Mouse (Mus musculus) lung, postnatal 10 days (tissue): Measurements from ENCODE around the gene Actl6a.

Source experiments
- DNase-seq: peaks from one replicate; pipeline ENCODE4 v3.0.0; 2021

The Actl6a gene

DNA sequence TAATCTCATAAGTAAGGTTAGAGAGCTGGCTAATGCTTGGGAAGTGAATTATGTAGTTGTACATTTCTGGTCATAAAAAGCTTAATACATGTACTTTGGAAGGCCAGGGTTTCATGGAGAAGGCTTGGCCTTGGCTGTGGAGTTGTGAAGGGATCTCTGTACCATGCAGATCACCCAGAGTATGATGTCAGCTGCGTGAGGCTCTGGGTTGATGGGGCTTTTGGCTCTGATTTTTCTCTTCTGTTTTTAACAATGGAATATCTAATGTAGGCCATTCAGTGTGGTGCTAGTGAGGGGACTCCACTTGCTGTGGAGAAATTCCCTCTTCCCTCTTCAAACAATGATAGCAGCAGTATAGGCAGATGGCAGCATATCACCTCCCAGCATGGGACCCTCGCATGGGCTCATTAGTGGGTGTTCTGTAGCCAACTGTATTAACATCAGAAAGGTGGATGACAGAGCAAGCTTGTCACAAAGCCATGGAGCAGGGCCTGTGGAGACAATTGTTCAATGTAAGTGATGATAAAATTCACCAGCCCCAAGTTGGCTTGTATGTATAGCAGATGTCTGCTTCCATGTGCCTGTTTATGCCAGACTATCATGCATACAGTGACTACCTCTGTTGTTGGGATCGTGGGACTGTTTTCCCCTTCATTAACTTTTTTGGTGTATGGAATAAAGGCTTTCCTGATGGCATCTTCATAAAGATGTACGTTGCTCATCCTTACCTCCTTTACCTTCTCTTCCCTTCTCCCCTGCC lies 43.9 kb downstream of the Actl6a start:
- no peak for DNase-seq

DNA sequence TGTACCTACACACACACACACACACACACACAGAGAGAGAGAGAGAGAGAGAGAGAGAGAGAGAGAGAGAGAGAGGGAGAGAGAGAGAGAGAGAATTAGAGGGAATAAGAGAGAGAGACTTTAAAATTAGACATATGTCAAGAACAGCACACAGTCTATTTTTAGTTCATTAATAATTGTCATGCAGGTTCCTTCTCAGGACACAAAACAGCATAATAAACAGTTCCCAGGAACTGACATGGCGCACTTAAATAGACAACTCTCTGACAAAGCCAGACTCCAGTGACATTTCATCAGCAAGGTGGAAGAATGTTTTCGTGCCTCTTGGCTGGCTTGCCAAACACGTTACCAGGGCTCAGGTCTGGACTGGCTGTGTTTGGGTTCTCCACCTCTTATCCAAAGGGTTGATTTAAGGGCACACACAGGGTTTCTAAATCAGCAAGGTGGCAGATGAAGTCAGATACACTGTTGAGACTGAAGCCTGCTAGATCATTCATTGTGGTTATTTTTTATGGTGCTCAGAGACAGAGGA lies 48.4 kb downstream of the Actl6a start:
- no peak for DNase-seq

DNA sequence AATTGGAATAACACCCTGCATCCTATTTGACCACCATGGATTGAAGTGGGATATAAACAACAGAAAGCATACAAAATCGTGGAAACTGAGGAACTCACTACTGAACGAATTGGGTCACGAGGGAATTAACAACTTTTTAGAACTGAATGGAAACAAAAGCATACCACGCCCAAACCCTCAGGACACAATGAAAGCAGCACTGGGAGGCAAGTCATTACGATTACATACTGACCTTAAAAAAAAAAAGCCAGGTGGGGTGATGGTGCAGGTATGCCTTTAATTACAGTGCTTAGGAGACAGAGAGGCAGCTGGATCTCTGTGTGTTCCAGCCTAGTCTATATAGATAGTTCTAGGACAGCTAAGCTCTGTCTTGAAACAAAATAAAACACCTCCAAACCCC lies 53.1 kb downstream of the Actl6a start:
- DNase-seq = no peak

DNA sequence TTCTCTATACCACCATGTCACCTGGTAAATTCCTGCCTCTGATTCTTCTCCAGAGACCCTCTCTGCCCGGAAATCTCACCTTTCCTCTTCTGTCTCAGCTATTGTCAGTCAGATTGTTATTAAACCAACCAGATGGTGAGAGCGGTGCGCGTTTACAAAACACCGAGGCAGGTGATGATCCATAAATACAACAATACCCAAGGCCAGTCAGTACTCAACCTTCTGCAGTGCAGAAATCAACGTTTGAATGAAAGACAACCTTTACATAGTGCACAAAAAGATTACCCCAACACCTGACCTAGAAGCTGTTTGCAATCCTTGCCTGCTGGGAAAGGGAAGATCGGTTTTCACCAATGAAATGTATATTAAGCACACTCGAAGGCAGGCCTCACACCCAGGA lies 56.9 kb downstream of the Actl6a start:
- no peak for DNase-seq

DNA sequence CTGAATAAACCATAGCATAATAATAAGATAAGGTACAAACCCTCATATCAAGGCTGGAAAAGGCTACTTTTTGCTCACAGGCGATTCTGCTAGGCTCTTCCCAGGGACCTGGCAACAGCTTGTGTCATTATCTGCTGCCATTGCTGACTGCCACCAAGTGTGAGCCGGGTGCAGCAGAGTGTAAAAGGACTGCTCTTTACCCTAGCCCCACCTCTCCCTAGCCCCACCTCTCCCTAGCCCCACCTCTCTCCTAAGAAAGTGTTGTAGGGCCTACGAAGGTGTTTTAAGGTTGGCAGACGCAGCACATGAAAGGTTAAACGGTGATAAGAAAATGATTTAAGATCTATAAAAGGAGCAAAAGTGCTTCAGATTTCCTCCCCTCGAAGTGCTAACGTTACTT lies 57.8 kb downstream of the Actl6a start:
- no peak for DNase-seq

DNA sequence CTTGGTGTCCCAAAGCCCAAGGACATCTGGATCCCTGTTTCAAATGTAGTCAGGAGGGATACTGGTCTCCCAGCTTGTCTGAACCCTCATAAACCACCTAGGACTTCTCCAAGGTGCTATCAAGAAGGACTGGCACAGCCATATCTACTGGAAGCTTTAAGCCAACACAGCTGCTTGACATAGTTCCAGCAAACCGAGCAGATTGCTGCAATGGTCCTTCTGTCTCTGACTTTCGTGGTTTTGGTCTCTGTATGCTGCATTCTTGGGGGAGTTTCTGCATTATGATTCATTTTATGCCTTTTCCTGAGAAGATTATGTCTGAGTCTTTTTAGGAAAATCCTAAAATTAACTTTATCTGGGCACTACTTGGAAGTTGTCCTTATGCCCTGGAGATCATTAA lies 64.7 kb downstream of the Actl6a start:
- DNase-seq = no peak
